Mouse (Mus musculus): ENCODE data around the gene Fh1. TPM values are rescaled to one million over a fixed set of nuclear protein-coding genes. Genes with fewer than 3 reads are reported as not detected.

Fh1 gene
- polyA plus RNA-seq, 1 experiment from 2014 or later = 76.2 TPM

GRCm38 (mm10) chr1:175574129-175574528 is 51.3 kb downstream of the Fh1 start:
- no peak overlapping the region for H3K4me2 ChIP-seq
- no peak overlapping the region for H3K4me3 ChIP-seq
- H3K9me3 ChIP-seq (replicated peaks) = no peaks in the 10 kb centered on the region
- H3K27me3 ChIP-seq = no peaks in the 10 kb centered on the region
- H3K4me1 ChIP-seq = no peaks in the 10 kb centered on the region
- no peak overlapping the region for H3K27ac ChIP-seq
- H3K36me3 ChIP-seq (ENCODE audit: poor library complexity, severe bottlenecking) = no peaks in the 10 kb centered on the region
- WGBS = 84% methylated on average over 2 of the region's 2 CpGs
- no peak for ATAC-seq
- H3K9ac ChIP-seq = no peak overlapping the region

DNA sequence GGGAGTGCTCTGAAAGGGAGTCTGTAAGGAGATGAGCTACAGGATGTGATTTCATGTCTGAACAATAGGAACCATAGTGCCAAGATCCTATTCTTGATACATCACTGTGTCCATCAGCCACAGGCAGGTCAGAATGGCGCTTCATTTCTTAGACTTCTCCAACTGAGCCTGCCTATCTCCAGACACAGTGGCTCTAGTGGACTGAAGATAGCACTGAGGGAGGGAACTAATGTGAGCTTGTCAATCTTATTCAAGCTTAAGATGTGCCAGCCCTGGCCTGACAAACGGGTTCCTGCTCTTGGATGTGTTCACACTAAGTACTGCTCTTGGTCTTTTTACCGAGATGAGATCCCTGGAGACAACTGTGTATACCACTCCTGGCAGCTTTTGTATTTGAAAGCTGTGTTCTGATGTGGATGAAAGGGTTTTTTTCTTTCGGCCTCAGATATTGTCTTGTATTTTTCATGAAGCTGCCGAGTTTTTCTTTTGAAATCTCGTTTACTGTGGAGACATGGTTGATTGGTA is 59.8 kb downstream of the Fh1 start:
- Histone ChIP-seq H3K9me3 (replicated peaks) (no peaks in the 10 kb centered on the region), H3K36me3 (ENCODE audit: poor library complexity, severe bottlenecking) (no peaks in the 10 kb centered on the region), H3K9ac (no peak overlapping the region), H3K27me3 (no peaks in the 10 kb centered on the region), H3K4me1 (no peaks in the 10 kb centered on the region), H3K4me3 (no peak overlapping the region), H3K4me2 (no peak overlapping the region), H3K27ac (no peak overlapping the region)
- ATAC-seq = no peak
- 72% methylated on average over 6 of the region's 6 CpGs for WGBS

- Histone ChIP-seq H3K4me2 (no peak overlapping the region), H3K27me3 (no peaks in the 10 kb centered on the region), H3K9ac (no peak overlapping the region), H3K27ac (no peak overlapping the region), H3K9me3 (replicated peaks) (no peaks in the 10 kb centered on the region), H3K36me3 (ENCODE audit: poor library complexity, severe bottlenecking) (no peaks in the 10 kb centered on the region), H3K4me1 (no peaks in the 10 kb centered on the region), H3K4me3 (no peak overlapping the region)
- WGBS = 93% methylated on average over 4 of the region's 4 CpGs
- no peak for ATAC-seq
Measured at GRCm38 (mm10) chr1:175564321-175564720, 61.1 kb downstream of the Fh1 start.

DNA sequence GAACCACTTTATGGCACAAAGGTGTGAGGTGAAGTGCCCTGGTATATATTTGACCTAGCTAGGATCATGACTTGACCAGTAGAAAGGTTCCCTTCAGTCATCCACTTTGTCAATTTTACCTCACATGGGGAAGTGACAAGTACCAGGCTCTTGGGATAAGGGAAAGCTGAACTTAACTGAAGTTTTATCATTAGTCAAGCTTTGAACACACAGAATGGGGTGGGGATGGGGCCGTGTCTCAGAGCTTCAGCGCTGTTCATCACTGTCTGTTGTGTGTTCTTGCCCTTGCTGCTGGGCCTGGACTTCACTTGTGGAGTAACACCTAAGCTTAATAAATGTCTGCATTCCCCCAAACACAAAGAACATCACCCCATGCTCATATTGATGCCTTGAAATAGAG is 63.1 kb downstream of the Fh1 start:
- no peak overlapping the region for H3K4me2 ChIP-seq
- no peak for ATAC-seq
- no peak overlapping the region for H3K27ac ChIP-seq
- no peaks in the 10 kb centered on the region for H3K27me3 ChIP-seq
- H3K4me1 ChIP-seq = no peaks in the 10 kb centered on the region
- 91% methylated on average over 2 of the region's 2 CpGs for WGBS
- no peaks in the 10 kb centered on the region for H3K9me3 ChIP-seq (replicated peaks)
- H3K9ac ChIP-seq = no peak overlapping the region
- no peak overlapping the region for H3K4me3 ChIP-seq
- H3K36me3 ChIP-seq (ENCODE audit: poor library complexity, severe bottlenecking) = no peaks in the 10 kb centered on the region

GRCm38 (mm10) chr1:175561806-175562205 is 63.6 kb downstream of the Fh1 start:
- H3K4me3 ChIP-seq = no peak overlapping the region
- H3K27me3 ChIP-seq = no peaks in the 10 kb centered on the region
- no peak overlapping the region for H3K4me2 ChIP-seq

GRCm38 (mm10) chr1:175554641-175555040 is 70.8 kb downstream of the Fh1 start:
- 94% methylated on average over 1 of the region's 1 CpGs for WGBS
- Histone ChIP-seq H3K9ac (no peak overlapping the region), H3K27ac (no peak overlapping the region), H3K4me3 (no peak overlapping the region), H3K4me1 (no peaks in the 10 kb centered on the region), H3K27me3 (no peaks in the 10 kb centered on the region), H3K4me2 (no peak overlapping the region), H3K36me3 (ENCODE audit: poor library complexity, severe bottlenecking) (no peaks in the 10 kb centered on the region), H3K9me3 (replicated peaks) (no peaks in the 10 kb centered on the region)
- no peak for ATAC-seq

More at GRCm38 (mm10) chr1:175561806-175562205, 63.6 kb downstream of the Fh1 start:
- ATAC-seq = no peak
- Histone ChIP-seq H3K4me1 (no peaks in the 10 kb centered on the region), H3K27ac (no peak overlapping the region), H3K36me3 (ENCODE audit: poor library complexity, severe bottlenecking) (no peaks in the 10 kb centered on the region), H3K9me3 (replicated peaks) (no peaks in the 10 kb centered on the region), H3K9ac (no peak overlapping the region)

DNA sequence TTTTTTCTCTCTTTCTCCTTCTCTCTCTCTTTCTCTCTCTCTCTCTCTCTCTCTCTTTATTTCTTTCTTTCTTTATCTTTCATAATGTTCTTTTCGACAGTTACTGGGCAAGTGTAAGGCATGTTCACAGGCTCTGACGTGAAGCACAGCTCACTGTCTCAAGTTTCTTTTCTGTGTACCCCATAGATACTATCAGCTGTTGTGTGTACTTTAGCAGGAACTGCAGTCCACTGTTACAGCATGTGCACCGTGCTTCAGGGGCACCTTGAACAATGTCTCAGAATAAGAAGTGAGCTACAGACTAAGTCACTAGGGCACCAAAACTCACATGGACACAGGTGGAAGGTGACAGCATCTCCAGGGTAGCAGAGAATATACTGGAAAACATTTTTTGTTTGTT is 73.0 kb downstream of the Fh1 start:
- no peaks in the 10 kb centered on the region for H3K36me3 ChIP-seq (ENCODE audit: poor library complexity, severe bottlenecking)
- H3K27ac ChIP-seq = no peak overlapping the region
- H3K4me2 ChIP-seq = no peak overlapping the region
- no peaks in the 10 kb centered on the region for H3K27me3 ChIP-seq
- H3K9me3 ChIP-seq (replicated peaks) = no peaks in the 10 kb centered on the region
- no peak for ATAC-seq
- no peak overlapping the region for H3K4me3 ChIP-seq
- no peaks in the 10 kb centered on the region for H3K4me1 ChIP-seq
- WGBS = 78% methylated on average over 3 of the region's 3 CpGs
- H3K9ac ChIP-seq = no peak overlapping the region

GRCm38 (mm10) chr1:175550586-175550985 is 74.8 kb downstream of the Fh1 start:
- H3K36me3 ChIP-seq (ENCODE audit: poor library complexity, severe bottlenecking) = no peaks in the 10 kb centered on the region
- H3K9me3 ChIP-seq (replicated peaks) = no peaks in the 10 kb centered on the region
- H3K4me3 ChIP-seq = no peak overlapping the region
- WGBS = 85% methylated on average over 1 of the region's 1 CpGs
- H3K9ac ChIP-seq = no peak overlapping the region
- H3K27me3 ChIP-seq = no peaks in the 10 kb centered on the region
- no peak overlapping the region for H3K27ac ChIP-seq
- H3K4me1 ChIP-seq = no peaks in the 10 kb centered on the region
- no peak overlapping the region for H3K4me2 ChIP-seq
- no peak; the same call in 1 of the 2 replicates for ATAC-seq

Other genes with a start within 250 kb of the Fh1 start
- gene Rgs7, start 133.1 kb downstream of the Fh1 start, polyA plus RNA-seq (2015; fragmentation: Nextera tagmentation; extraction: Ambion mirVana) = 9.2 and 10.3 TPM in 2 replicates
- gene Kmo, start 5.3 kb downstream of the Fh1 start, polyA plus RNA-seq (2015; fragmentation: Nextera tagmentation; extraction: Ambion mirVana) = 0.30 TPM in 1 of 2 replicates, not detected in the other
- gene Opn3, start 67.1 kb upstream of the Fh1 start, polyA plus RNA-seq (2015; fragmentation: Nextera tagmentation; extraction: Ambion mirVana) = 4.8 and 5.6 TPM in 2 replicates
- 2.5 and 2.6 TPM in 2 replicates for gene Chml, start 67.3 kb upstream of the Fh1 start, polyA plus RNA-seq (2015; fragmentation: Nextera tagmentation; extraction: Ambion mirVana)
- not detected in 2 replicates for gene Wdr64, start 73.0 kb upstream of the Fh1 start, polyA plus RNA-seq (2015; fragmentation: Nextera tagmentation; extraction: Ambion mirVana)